Mouse (Mus musculus) liver, embryonic 14.5 days (tissue): ENCODE data around the gene Bcl2l13.

Experiments used
- CTCF ChIP-seq: IDR thresholded peaks from 2 replicates; pipeline ENCODE4 v1.5.1; 2016; ENCODE audit warnings: antibody characterized with exemption, low read depth, control low read depth
- EP300 ChIP-seq: IDR thresholded peaks from 2 replicates; pipeline ENCODE4 v1.6.1; 2016; ENCODE audit warnings: antibody characterized with exemption, low read depth

GRCm38 (mm10) chr6:120929421-120929820, 93.4 kb downstream of the Bcl2l13 start:
- TF ChIP-seq EP300 (no peak), CTCF (no peak)
